Mouse (Mus musculus): ENCODE results near the gene Phgdh. TPM values are rescaled to one million over a fixed set of nuclear protein-coding genes. Genes with fewer than 3 reads are reported as not detected.

The Phgdh gene
- 10 to 100 TPM; 13.4 to 16.9 TPM for total RNA-seq (2021)
- long read RNA-seq, experiment 1, transcript Phgdh-201 (12 exons, 1,893 nt): major isoform, 39 of 43 reads
- long read RNA-seq, experiment 1, partial matches to known transcripts: 1 of 43 reads
- long read RNA-seq, experiment 1, other reads (novel, unspliced or antisense): 3 of 43 reads
- long read RNA-seq, experiment 2, transcript Phgdh-201 (12 exons, 1,893 nt): major isoform, 24 of 24 reads
- long read RNA-seq, experiment 2, partial matches to known transcripts: 0 of 24 reads
- long read RNA-seq, experiment 2, other reads (novel, unspliced or antisense): 0 of 24 reads

DNA sequence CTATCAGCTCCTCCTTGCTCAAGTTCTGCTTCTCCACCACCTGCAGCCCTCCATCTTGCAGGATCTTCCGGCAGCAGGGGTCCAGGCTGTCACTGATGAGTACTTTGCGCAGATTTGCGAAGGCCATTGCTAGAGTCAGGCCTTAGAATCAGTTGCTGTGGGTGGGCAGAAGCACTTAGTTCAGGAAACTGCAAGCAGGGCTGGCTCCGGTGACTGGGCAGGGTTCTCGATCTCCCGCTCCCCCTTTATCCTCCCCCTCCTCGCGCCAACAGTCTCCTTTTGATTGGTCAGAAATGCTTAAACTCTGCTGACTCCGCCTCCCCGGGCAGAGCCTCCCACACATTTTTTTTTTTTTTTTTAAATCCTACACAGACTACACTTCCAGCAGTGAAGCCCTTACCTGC is at the start of gene Phgdh:
Phgdh (minus strand) TSS at position 285 of the 404 bp plus-strand sequence.
- peak; percentile 48 for DNase-seq

DNA sequence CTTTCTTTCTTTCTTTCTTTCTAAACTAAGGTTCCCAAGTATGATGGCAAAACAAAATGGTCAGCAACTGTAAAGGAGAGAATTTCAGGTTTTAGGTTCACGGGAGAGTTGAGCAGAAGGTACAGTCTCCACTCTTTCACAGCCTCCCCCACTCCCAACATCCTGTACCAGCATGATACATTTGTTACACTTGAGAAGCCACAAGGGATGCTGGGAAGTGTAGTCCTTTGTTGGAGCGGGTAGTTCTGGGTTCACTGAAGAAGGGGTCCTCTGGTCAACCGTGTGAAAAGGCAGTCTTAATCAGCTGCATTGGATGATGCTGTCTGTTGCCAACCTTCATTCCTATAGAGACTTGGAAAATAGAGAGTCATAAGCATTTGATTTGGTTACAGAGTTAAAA is 49.5 kb upstream of the Phgdh start:
- DNase-seq: no peak

DNA sequence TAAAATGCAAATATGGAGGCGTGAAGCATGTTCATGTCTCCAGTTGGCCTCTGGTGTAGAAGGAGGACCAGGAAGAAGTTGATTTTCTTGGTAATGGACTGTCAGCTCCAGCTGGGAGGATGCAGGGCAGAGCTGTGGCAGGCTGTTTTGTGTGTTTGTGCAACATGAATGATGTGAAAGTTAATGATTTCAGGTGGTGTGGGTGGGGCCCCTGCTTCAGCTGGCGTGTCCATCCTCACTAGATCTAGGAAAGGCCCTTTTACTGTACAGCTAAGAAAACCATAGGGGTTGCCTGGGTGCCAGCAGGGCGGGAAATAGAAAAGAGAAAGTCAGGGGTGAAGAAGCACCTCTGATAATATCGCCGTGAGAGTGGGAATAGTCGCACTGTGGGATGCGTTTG is 48.0 kb upstream of the Phgdh start:
- no peak for DNase-seq

DNA sequence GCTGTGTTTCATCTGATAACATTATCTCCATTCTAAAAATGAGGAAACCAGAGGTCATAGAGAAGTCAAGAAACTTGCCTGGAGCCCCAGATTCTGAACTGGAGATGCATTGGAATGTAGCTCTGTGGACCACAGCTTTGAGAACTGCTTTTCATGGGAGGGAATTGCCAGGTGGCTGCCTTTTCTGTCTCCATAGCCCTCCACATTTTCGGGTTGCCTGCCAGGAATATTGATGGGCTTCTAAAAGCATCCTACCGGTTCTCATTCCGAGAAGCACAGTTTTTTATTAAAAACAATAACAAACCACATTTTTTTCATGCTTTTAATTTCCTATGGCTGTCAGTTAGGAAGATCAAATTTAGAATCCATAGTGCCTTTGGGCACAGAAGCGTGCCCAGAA is 47.3 kb upstream of the Phgdh start:
- DNase-seq: no peak

DNA sequence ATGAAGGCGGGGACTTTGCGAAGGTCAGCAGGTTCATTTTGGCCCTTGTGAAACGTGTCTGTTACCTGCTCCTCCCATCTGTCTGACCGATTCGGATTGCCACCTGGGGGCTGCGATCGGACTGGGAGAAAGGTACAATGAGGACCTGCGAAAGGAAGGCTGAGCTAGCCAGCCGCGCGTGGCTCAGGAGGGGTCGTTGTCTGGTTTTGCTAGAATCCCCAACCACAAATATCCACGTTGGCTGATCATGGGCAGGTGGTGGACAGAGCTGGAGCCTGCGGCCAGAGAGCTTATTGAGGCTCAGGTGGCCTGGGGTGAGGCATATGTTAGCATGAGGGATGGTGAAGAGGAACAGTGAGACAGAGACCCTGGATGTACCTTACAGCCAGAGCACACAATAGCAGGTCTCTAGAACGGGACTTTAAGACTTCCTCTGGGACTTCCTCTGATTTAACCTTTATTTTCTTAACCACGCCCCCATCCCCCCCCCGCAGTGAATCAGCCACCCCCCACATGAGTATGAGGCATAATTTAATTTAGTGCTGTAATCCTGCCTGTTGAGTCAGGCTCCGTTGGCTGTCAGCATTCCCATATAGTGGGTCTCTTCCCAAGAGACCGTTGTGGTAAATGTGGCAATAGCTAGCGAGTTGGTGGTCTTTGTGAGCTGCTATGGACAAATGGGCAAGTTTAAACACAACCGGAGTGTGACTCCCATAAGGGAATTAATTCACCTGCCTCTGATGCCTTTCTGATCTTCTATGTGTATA is 43.4 kb upstream of the Phgdh start:
- no peak for DNase-seq

DNA sequence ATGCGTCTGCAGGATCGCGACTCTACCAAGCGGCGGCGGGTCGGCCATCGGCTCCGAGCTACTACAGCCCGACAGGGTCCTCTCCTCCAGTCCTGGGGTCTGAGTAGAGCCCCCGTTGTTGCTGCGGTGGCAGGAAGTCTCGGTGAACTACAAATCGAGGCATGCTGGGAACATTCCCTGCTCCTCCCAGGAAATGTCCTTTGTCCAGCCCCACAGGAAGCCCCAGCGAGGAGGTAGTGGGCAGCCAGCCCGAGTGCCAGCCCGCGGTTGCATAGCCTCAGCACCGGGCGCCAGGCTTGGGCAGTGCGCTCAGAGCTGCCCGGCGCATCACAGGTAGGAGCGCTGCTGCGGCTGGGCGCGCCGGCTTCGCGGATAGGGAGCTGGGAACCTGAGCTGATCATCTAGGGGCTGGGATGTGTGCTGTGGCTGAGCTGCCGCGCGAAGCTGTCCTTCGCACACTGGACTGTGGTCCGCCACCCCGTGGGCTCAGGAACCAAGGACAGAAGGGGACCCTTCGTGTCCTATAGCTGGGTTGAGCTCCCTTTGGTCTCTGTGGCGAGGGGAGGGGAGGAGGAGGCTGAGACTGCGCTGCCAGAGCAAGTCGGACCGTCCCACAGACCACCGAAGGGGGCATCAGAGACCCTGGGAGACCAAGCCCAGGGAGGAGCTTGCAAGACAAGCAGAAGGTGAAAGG is 42.6 kb upstream of the Phgdh start, which contains the start of gene Zfp697:
Zfp697 (plus strand) TSS at position 216 of the 694 bp plus-strand sequence.
- peak; percentile 76 for DNase-seq

DNA sequence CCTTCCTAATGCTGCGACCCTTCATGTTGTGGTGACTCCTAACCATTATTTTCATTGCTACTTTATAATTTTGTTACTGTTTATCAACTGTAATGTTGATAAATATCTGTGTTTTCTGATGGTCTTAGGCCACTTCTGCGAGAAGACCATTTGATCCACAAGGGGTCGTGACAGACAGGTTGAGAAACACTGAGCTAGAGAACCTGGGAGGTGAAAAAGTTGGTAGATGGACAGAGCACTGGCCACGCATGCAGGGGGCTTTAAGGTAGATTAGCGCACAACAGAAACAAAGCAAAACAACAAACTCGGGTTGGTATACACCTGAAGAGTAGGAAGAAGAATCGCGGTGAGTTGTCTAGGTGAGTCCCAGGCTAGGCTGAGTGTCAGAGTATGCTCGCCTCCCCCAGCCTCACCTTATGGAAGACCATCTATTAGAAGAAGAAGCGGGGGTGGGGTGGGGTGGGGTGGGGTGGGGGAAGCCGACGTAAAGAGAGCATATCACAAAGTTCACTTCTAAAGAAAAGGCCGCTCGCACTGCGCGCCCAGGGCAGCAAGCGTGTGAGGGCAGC is 42.0 kb upstream of the Phgdh start:
- DNase-seq: no peak

DNA sequence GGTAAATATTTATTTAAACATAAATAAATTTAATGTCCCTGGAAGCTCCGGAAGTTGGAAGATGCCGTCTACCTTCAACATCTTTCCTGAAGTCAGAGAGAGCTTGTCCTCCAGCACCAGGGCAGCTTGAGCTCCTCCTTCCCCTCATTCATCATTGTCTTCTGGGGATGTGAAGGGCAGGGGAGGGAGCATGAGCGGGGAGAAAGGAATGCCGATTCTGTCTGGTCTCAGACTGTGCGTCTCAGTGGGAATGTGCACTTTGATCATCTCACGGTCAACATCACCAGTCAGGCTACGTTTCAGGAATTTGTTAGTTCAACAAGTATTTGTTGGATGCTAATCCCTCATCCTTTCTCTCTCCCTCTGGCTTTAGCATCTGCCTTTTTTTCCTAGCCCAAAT is 39.4 kb upstream of the Phgdh start:
- no peak for DNase-seq

DNA sequence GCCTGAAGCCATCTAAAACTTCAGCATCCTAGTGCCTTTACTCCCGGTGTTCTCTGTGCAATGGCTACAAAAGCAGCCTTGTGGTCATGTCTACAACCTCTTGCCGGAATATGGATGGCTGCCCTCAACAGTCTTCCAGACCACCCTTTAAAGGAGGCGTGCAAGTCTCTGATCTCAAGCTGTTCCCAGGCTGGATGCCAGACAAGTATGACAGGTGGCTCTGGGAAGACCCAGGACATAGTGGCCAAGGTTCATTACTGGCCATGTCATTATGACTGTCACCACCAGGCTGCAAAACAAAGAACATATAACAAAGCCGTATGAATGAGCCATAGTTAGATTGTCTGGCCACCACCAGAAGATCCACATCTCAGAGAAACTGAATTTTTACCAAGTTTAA is 38.5 kb upstream of the Phgdh start:
- no peak for DNase-seq

DNA sequence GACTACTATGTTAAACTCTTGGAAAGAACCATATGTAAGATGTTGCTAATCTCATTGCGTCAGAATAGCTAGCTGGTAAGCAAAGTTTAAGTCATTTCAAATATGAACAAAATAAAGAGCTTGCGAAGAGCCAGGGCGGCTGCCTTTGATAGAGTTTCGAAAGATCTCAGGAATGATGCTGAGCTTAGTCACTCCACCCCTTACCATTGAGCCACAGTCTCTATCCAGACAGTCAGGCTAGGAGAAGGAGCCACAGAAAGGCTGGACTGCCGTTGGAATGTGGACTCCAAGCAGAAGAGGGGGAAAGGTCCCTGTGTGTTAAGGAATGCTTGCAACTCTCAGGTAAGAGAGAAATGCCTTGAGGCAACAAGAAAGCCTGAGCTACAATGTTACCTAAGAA is 35.2 kb upstream of the Phgdh start:
- DNase-seq: no peak

- DNase-seq: no peak
Observed at GRCm38 (mm10) chr3:98374062-98374719, 34.4 kb upstream of the Phgdh start.

GRCm38 (mm10) chr3:98368776-98369175 is 29.0 kb upstream of the Phgdh start:
- DNase-seq: no peak

DNA sequence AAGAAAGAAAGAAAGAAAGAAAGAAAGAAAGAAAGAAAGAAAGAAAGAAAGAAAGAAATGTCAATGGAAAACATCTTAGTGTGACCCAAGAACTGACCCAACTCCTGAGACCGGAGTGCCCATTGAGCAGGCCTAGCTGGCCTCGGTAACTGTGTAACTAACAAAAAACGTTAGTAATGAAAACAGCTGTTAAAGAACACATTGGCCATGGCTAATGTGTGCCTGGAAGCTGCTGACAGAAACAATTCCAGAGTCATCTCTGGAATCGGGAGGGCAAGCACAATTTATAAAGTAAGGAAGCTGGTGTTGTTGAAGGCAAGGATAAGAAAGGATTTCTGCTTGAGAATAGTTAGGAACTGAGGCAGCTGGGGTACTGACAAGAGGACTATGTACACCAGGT is 28.5 kb upstream of the Phgdh start:
- DNase-seq: no peak

- DNase-seq: no peak
Observed at GRCm38 (mm10) chr3:98366823-98367222, 27.0 kb upstream of the Phgdh start.

GRCm38 (mm10) chr3:98366086-98366485 is 26.3 kb upstream of the Phgdh start:
- no peak for DNase-seq

DNA sequence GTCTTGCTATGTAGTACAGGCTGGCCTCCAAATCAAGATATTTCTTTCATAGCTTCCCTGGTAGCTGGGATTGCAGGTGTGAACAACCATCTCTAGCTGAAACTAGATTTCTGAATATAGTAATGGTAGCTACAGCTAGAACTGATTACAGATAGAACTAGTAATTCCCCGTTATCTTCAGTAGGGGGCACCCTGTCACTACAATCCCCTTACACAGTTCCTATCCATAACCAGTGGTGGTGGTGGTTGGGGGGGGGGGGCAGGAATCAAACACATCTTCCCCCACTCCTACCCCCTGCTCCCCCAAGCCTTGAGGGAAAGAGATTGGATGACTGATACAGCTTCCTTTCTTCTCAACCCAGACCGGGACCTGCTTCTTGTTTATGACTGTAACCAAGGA is 23.0 kb upstream of the Phgdh start:
- no peak for DNase-seq

GRCm38 (mm10) chr3:98356632-98357370 is 17.0 kb upstream of the Phgdh start:
- no peak for DNase-seq

GRCm38 (mm10) chr3:98356026-98356365 is 16.2 kb upstream of the Phgdh start:
- no peak for DNase-seq

DNA sequence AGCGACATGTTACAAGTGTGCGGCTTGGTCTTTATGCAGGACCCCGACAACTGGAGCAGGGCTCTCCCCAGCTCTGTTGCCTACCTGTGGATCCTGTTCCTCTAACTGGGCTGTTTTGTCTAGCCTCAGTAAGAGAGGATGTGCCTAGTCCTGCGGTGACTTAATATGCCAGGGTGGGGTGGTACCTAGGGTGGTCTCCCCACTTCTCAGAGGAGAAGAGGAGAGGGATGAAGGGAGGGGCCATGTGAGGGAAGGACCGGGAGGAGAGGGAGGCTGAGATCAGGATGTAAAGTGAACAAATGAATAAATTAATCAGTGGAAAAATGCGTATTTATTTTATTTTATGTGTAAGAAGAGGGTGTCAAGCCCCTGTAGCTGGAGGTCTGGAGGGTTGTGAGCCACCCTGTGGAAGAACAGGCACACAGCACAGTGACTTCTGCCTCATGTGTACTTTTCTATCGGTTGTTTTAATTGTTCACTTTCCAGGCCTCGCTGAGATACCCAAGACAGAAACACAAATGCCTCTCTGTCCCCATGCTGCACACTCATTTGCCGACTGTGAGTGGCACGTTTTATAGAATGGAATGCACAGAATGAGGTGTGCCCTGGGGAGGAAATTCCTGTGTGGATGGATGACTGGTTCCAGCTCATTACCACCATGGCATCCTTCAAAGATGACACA is 15.7 kb upstream of the Phgdh start:
- no peak for DNase-seq

GRCm38 (mm10) chr3:98353892-98354291 is 14.1 kb upstream of the Phgdh start:
- peak; percentile 71 for DNase-seq

GRCm38 (mm10) chr3:98348705-98349104 is 8.9 kb upstream of the Phgdh start:
- no peak for DNase-seq
